Mouse (Mus musculus): ENCODE data around the gene Lrg1.
"Not testable (repeated sequence)": the region's sequence is repeated elsewhere in the genome, so short reads cannot be mapped to it uniquely, and the experiment has no call there.

Lrg1 gene

DNA sequence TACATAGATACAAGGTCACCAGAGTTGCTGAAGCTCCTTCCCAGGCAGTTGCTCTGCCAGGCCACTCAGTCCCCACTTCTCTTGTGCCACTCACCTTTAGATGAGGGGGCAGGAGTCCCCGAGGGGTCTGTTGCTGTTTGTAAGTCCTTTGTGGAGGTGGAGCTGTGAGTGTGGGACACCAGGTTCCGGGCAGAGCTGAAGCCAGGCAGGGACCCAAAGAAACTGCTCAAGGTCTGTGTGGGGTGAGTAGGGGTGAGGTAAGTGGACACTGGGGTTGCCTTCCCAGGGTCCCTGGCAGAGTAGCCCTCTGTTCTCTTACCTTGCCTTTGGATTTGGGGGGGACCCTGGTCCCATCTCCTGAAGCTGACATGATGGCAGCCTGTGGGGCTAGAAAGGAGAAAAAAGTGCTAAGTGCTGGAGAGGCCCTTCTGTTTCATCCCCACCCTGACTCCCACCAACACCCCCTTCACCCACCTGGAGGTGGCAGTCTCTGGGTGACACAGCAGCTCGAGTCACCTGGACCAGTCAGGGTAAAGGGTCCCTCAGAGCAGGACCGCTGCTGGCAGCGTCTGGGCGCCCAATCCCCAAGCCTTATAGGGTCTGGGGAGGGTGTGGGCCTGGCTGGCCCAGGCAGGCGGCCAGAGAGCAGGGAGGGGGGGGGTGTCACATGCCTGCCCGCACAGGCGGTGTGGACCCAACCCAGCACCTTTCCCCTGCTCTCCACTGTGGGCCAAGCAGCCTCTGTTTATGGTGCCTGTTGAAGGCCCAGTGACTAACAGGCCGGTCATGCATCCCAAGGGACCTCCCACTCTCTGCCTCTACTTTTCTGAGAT is 12.4 kb downstream of the Lrg1 start, which contains the start of gene Plin4:
Gene Plin4, minus strand, starts transcription at position 585 of the 833 bp plus-strand sequence.
- no peak for DNase-seq (ENCODE audit: low spot score)

DNA sequence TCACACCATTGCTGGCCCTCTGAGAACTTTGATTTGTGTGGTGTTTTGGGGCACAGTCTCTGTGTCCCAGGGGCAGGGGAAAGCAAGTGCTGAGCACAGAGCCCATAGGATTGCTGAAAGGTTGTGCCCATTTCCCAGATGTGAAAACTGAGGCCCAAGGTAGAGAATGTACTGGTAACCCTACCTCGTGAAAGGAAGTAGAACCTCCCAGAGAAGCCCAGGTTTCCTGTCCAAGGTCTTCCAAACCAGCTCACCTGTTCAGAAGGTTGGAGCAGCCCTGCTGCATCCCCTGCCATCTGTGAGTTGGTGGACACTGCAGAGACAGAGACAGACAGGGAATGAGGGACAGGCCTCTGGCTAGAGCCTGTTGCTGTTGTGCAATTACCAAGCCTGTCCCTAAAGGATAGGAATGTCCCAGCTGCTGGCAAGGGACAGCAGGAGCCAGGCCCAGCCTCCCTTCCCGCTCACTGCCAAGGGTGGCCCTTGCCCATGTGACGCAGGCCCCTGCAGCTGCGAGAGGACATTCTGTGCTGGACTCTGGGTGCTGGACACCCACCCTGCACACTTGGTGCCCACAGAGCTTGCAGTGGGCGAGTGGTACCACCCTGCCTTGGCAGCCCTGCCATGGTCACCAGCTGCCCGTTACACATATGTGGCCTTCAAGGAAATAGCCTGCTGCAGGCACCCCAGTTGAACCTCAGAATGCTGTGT is 13.3 kb downstream of the Lrg1 start:
- no peak for DNase-seq (ENCODE audit: low spot score)

DNA sequence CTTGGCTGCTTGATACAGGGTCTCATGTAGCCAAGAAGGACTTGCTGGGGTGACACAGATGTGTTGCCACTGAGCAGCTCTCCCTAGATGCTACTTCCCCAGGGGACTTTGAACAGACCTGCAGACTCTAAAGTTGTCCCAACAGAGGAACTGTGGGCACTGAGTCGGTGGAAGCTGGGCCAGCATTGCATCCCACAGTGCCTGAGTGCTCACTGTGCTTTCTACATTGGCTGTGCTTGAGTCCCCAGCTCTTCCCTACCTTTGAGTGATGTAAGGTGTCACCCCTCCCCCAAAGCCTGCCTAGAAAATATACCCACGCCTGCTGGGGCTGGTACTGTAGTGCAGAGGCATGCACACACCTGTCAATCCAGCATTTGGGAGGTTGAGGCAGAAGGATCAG is 14.1 kb downstream of the Lrg1 start:
- no peak for DNase-seq (ENCODE audit: low spot score)

DNA sequence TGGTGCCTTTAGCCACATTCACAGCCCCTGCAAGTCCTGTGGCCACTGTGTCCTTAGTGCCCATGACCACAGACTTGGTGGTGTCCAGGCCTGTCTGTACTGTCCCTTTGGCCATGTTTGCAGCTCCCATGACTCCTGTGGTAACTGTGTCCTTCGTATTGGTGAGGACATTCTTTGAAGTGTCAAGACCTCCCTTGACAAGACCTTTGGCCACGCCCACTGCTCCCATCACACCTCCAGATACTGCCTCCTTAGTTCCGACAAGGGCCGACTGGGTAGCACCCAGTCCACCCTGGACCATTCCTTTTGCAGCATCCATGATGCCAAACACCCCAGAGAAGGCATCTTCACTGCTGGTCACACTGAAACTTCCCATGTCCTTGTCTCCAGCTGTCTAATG is 14.8 kb downstream of the Lrg1 start:
- DNase-seq (ENCODE audit: low spot score) = no peak

DNA sequence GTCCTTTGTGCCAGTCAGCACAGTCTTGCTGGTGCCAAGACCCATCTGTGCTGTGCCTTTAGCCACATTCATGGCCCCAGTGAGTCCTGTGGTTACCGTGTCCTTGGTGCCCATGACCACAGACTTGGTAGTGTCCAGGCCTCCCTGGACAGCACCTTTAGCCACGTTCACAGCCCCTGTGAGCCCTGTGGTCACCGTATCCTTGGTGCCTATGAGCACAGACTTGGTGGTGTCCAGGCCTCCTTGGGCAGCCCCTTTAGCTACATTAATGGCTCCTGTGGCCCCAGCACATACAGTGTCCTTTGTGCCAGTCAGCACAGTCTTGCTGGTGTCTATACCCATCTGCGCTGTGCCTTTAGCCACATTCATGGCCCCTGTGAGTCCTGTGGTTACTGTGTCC is 15.4 kb downstream of the Lrg1 start:
- DNase-seq (ENCODE audit: low spot score) = not testable (repeated sequence)

DNA sequence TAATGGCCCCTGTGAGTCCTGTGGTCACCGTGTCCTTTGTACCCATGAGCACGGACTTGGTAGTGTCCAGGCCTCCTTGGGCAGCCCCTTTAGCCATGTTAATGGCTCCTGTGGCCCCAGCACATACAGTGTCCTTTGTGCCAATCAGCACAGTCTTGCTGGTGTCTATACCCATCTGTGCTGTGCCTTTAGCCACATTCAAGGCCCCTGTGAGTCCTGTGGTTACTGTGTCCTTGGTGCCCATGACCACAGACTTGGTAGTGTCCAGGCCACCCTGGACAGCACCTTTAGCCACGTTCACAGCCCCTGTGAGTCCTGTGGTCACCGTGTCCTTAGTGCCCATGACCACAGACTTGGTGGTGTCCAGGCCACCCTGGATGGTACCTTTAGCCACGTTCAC is 17.0 kb downstream of the Lrg1 start:
- DNase-seq (ENCODE audit: low spot score) = not testable (repeated sequence)

DNA sequence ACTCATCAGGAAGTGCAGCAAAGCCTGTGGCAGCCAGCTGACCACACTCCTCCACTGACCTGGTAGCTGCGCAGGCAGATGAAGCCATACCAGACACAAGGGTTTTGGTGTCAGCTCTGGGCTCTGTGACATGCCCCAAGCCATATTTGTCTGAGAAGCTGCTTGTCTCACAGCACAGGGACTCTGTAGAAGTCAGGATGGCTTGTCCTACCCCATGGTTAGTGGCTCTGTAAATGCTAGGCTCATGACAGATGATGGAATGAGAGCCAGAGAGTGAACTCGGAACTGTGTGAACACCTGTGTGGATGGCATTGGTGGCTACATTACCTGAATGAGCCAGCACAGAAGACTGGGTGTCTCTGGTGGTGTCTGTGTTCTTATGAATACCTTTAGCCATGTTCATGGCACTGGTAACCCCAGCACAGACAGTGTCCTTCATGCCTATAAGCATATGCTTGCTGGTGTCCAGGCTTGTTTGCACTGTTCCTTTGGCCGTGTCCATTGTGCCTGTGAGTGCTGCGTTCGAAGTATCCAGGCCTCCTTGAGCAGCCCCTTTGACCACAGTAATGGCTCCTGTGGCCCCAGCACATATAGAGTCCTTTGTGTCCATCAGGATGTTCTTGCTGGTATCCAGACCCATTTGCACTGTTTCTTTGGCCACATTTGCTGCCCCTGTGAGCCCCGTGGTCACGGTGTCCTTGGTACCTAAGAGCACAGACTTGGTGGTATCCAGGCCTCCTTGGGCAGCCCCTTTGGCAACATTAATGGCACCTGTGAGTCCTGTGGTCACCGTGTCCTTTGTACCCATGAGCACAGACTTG is 18.1 kb downstream of the Lrg1 start:
- DNase-seq (ENCODE audit: low spot score) = no peak

DNA sequence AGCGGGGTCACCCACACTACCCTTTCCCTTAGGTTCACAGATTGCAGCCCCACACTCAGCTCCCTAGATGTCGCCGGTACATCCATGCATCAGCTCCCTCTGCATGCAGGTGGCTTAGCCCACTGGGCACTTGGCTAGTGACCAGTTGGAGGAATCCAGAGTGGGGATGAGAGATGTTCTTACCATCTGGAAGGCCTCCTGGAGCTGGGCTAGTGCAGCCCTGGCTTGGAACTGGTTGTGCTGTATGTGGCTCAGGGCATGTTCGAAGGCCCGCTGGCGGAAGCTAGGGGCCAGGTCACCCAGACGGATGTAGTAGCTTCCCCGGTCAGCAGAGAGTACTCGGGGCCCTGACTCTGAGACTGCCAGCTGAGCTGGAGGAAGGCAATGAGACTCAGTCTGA is 18.9 kb downstream of the Lrg1 start:
- no peak for DNase-seq (ENCODE audit: low spot score)

DNA sequence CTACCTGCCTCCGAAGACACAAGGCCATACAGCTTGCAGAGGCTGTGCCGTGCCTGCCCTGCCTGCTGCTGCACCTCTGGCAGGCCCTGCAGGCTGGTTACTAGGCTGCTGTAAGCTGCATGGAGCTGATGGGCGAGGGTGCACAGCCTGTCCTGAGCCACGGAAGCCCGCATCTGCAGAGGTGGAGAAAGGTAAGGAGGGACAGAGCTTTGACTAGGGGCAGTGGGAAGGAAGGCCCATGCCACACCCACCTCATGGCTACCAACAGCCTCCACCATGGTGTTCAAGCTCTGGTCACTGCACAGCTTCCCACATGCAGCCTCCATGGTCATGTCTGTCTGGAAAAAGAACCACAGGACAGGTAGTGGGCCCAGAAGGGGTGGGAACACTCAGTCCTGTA is 19.6 kb downstream of the Lrg1 start:
- DNase-seq (ENCODE audit: low spot score) = no peak

DNA sequence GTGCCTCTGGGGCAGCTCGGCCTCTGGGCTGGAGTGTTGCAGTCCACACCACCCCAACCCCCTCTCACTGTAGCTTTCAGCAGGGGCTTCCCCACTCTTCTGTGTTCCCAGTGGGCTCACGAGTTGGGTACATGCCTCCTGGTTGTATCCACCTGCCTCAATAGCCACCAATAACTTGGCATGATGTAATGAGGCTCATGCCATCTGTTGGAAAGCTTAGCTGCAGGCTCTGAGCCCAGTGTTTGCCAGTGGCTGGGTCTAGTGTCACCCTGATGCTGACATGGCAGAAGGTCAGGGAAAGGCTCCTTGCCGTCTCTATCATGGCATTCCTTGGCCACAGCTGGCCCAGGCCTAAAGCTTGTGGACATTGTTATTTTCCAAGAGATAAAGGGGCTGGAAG is 21.0 kb downstream of the Lrg1 start:
- DNase-seq (ENCODE audit: low spot score) = no peak

DNA sequence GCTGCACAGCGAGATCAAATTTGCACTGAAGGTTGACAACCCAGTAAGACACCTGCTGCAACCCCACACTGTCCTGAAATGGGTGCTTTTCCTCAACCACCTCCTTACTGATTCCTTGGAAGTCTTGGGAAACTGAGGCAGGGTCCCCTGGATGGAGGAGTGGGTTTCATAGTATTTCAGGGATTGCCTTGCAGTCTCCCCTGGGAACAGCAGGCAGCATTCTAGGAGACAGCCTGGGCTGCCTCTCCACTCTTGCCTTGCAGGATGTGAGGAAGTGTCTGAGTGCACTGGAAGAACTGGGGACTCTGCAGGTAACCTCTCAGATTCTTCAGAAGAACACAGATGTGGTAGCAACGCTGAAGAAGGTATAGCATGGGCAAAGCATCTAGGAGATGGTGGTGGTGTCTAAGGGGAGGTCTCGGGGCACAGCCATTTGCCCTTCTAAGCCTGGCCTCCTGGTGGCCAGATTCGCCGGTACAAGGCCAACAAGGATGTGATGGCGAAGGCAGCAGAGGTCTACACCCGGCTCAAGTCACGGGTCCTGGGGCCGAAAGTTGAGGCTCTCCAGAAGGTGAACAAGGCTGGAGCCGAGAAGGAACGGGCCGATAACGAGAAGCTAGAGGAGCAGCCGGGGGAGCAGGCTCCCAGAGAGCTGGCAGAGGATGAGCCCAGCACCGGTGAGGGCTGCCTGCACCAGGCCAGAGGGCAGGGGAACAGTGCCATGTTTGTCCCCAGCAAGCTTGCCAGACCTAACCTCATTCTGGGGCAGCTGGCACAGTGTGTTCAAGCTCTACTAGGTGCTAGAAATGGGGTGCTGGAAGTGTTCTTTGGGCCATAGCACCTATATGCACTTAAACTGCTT is 22.9 kb downstream of the Lrg1 start:
- no peak for DNase-seq (ENCODE audit: low spot score)

DNA sequence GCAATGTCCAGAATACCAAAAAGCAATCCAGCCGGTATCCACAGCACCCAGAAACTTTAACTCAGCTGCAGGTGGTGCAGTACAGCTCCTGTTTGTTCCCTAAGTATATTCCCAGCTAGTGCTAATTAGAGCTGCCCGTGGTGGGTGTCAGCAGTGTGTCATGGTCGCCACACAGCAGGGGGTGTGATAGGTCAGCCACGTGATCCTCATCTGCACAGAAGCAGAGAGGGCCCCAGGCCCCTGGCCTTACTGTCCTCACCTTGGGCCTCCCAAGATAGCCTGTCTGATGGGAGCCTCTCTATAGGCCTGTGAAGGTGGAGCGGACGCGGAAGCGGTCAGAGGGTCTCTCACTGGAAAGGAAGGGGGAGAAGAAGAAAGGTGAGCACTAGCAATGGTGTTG is 23.6 kb downstream of the Lrg1 start:
- no peak for DNase-seq (ENCODE audit: low spot score)

DNA sequence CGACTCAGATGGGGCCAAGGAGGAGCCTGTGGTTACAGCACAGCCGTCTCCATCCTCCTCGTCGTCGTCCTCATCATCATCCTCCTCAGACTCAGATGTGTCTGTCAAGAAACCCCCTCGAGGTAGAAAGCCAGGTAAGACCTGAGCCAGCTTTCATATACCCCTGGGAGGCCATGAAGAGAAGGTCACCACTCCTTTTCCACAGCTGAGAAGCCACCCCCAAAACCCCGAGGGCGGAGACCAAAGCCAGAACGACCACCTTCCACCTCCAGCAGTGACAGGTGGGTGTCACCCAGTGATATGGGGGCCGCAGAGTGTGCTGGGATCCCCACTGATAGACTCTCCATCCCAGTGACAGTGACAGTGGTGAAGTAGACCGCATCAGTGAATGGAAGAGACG is 24.9 kb downstream of the Lrg1 start:
- DNase-seq (ENCODE audit: low spot score) = no peak

DNA sequence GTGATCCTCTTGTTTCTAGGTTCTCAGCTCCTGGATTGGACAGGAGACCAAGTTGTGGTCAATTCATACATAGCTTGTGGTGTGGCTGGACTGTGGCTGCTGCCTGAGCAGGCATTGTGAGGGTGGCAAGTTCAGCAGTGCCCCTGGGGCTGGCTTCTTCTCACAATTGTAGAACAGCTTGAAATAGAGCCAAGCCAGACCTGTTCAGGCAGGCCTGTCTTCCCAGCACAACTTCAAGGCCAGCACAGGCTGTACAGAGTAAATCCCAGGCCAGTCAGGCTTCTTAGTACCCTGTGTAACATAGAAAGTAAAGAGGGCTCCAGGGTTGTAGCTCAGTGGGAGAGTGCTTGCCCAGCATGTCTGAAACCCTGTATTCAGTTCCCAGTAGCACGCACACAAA is 29.0 kb downstream of the Lrg1 start:
- no peak for DNase-seq (ENCODE audit: low spot score)

DNA sequence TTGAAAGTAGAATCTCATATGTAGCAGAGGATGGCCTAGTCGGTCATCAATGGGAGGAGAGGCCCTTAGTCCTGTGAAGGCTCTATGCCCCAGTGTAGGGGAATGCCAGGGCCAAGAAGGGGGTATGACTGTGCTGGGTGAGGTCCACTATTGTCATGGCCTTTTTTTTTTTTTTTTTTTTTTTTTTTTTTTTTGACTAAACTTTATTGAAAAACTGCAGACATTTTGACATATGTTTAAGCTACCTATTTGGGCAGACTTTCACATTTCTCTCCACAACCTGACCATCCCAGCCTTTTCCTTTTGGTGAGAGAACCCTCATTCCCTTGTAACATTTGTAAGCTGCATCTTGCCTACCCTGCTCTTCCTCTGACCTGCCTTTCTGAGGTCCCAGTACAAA is 29.5 kb downstream of the Lrg1 start:
- DNase-seq (ENCODE audit: low spot score) = no peak

DNA sequence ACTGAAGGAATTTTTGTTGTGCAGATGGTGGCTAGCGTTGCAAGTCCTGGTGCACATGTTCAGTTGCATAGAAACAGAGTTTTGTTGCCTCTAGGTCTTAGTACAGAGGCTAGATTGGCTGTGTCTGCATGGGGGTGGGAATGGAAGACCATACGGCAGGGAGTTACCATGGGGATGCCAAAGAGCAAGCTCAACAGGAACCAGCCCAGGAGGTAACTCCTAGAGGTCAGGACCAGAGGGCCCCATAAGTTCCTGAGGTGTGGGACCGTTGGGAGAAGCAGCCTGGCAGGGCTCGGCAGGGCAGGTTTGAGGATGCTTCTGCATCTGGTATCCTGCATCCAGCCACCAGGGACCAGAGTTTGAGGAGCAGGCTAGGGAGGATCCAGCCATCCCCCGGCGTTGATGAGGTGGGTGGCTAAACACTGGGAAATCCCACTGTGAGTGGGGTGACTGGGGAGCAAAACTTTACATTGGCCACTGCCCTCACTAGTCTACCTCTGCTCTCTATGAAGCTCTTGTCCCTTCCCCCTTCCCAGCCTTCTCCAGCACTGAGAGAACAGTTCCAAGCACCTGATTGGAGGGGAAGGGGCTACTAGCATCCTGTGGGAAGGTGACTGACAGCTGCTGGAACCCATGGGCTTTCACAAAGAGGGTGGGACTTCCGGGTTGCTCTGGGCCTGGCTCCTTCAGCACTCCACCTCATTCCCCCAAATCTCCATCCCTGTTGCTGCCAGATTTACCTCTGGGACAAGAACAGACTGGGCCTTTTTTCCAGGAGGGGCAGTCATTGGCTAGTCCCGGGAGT is 40.8 kb downstream of the Lrg1 start:
- peak; percentile 88 for DNase-seq (ENCODE audit: low spot score)

DNA sequence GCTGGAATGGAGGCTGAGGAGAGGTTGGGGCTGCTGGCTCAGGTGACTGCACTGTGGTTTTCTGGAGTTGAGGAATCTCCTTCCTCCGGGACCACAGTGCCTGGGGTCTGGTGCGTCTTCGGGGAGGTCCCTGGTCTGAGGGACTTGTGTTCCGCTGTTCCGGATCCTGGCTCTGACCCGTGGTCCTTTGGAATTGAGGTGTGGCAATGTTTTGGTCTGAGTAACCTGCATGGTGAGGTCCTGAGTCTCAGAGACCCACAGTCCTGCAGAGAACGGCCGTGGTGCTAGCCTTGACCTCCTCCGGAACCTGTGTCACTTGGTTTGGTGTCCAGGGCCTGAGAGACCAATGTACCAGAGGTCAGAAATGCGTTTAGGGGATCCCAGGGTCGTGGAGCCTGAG is 41.9 kb downstream of the Lrg1 start:
- no peak for DNase-seq (ENCODE audit: low spot score)

DNA sequence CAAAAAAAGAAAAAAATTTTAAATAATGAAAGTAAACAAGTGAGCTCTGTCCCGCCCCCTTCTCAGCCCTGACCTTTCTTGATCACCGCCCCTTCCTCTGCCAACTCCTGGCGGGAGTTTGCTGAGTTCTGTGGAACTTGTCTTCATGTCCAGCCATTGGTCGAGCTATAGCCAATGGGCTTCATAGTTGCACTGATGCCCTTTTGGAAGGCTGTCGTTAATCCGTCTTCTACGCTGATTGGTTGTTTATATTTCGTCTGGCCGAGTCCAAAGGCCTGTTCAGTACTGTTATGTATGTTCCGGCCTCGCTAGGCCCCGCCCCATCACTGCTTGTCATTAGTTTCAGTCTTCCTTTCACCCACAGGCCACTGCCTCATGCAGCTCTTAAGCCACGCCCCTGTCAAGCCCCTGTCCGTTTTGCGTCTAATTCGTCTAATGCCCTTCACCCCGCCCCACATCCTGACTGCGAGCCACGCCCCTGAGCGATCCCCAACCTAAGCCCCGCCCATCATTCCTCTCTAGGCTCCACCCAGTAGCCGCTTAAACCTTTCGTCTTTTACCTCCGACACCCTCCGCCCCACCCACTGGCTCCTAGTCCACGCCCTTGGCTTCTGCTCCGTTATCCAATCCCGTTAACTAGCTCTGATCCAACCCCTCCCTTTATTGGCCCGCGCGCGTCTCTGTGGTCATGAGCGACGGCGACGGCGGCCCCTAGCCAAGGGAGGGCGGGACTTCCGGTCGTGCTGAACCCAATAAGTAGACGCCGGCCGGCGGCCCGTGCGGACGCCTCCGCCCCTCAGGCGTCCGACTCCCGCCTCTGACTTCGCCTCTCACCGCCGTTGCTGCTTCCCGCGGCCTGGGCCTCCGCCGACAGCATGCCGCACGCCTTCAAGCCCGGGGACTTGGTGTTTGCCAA is 42.7 kb downstream of the Lrg1 start, which contains the start of gene Hdgfl2:
Gene Hdgfl2, plus strand, starts transcription at position 755 of the 916 bp plus-strand sequence.
- peak; percentile 100 for DNase-seq (ENCODE audit: low spot score)

DNA sequence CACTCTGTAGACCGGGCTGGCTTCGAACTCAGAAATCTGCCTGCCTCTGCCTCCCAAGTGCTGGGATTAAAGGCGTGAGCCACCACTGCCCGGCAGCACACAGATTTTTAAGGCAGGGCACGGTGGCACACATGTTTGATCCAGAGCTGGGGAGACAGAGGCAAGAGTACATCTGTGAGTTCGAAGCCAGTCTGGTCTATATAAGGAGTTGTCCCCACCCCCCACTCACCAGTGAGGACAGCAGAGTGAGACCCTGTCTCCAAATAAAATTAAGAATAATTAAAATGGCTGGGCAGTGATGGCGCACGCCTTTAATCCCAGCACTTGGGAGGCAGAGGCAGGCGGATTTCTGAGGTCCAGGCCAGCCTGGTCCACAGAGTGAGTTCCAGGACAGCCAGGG is 43.4 kb downstream of the Lrg1 start:
- DNase-seq (ENCODE audit: low spot score) = not testable (repeated sequence)

DNA sequence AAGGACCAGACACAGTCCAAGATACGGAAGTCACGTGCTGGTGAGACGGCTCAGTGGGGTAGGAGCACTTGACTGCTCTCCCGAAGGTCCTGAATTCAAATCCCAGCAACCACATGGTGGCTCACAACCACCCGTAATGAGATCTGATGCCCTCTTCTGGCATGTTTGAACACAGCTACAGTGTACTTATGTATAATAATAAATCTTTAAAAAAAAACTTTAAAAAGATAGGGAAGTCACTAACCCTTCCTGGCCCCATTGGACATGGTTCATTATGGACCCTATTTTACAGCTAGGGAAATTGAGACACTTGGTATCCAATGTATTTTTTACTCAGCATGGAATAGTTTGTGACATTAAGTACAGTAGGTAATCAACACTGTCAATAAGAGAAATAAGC is 44.3 kb downstream of the Lrg1 start:
- no peak for DNase-seq (ENCODE audit: low spot score)
